Mouse (Mus musculus) c-Kit-negative CD71-positive TER-119-positive erythroid progenitor cells, embryonic 14.5 days (primary cell): ENCODE results near the gene Ganab.
"Not testable (repeated sequence)": the region's sequence is repeated elsewhere in the genome, so short reads cannot be mapped to it uniquely, and the experiment has no call there.

ENCODE experiments used
- DNase-seq: peaks from one replicate; pipeline ENCODE4 v3.0.0-alpha.2; 2013; ENCODE audit warnings: low read depth, low spot score

The Ganab gene

DNA sequence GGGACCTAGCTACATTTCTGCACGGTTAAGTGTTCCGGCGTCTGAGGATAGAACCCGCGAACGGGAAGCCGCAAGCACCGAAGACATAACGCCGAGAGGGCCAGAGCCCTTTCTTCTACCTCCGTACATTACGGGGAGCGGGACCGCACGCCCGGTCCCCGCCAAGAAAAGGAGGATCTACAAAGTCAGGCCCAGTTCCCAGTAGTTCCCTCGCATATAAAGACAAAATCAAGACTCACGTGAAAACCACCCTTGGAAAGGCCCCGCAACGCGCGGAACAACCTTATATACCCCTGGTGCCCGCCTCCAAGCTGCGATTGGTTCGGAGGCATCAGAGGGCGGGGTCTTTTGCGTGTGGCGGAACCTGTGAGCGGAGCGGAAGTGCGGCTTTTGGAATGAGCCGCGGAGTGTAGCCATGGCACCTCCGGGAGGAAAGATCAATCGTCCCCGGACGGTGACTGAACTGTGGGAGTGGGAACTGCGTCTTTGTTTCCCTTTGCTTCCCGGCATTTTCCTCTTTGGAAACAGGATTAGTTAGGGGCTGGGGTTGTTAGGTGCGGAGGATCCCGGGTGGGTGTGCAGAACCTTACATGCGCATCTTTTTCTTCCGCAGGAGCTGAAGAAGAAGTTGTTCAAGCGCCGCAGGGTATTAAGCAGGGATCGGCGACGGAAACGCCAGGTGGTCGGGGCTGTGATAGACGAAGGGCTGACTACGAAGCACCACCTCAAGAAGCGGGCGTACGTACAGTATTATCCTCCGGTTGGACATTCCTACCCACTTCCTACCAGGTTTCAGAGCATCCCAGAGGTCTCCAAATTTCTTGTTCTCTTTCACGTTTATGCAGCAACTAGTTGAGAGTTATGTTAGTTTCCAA lies 9.1 kb upstream of the Ganab start, which contains the start of the genes 1810009A15Rik and Gm49416:
TSS of gene 1810009A15Rik (plus strand) at position 343 of the 875 bp plus-strand sequence.
TSS of gene Gm49416 (plus strand) at position 416 of the 875 bp plus-strand sequence.
- DNase-seq: peak; percentile 93

DNA sequence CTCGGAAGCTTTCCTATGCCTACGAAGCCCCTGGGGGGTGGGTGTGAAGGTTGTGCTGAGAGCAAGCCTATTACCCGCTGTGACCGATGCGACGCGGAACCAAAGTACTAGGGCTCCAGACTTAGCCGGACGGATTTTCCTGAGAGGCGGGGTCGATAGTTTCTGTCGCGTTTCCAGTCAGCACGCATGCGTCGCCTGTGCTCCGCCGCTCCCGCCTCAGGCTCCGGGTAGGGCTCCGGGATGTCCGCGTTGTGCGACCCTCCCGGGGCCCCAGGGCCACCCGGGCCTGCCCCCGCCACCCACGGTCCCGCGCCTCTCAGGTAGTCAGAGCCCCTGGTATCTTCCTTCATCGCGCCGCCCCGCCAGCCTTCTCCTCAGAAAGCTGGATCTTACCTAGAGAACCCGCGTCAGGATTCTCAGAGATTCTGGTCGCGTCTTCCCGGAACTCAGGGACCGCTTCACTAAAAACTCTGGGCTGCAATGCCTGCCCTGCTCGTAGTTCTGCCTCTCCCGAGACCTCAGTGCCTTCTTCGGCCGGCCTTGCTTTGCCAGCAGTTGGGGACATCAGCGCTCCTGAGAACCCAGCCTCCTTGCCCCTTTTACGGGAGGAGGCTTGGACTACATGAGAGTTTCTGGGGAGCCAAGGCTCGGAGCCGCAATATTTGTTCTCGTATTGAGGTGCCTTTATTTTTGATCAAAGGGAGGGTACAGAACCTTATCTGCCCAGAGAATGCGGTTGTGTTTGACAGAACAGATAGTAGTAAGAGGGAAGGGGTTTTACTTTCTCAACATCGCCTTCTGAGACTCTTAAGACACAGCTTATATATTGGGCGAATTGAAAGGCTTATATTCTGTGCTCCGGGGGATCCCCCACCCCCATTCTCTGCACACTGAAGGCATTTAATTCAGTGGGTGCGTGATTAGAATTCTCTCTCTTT lies 4.8 kb upstream of the Ganab start, which contains the start of gene Ints5:
TSS of gene Ints5 (plus strand) at position 177 of the 938 bp plus-strand sequence.
- DNase-seq: peak; percentile 82

DNA sequence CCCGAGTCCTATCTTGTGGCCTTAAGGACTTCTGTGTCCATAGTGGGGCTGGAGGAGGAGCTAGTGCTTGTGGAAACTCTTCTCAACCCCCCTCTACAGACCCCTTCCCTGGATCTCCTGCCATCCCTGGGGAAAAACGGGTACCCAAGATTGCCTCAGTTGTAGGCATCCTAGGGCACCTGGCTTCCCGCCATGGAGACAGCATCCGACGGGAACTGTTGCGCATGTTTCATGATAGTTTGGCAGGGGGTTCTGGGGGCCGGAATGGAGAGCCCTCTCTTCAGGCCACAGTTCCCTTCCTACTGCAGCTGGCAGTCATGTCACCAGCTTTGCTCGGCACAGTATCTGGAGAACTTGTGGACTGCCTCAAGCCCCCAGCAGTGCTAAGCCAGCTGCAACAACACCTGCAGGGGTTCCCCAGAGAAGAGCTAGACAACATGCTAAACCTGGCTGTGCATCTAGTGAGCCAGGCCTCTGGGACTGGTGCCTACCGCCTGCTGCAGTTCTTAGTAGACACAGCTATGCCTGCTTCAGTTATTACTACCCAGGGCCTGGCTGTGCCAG lies 2.4 kb upstream of the Ganab start:
- DNase-seq: no peak

DNA sequence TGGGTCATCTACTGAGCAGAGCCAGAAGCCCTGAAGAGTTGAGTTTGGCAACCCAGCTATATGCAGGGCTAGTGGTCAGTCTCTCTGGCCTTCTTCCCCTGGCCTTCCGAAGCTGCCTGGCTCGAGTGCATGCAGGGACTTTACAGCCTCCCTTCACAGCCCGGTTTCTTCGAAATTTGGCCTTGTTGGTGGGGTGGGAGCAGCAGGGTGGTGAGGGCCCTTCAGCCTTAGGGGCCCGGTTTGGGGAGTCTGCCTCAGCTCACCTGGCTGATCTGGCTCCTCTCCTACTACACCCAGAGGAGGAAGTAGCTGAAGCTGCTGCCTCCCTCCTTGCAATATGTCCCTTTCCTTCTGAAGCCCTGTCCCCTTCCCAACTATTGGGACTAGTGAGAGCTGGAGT lies 1.6 kb upstream of the Ganab start:
- DNase-seq: not testable (repeated sequence)

DNA sequence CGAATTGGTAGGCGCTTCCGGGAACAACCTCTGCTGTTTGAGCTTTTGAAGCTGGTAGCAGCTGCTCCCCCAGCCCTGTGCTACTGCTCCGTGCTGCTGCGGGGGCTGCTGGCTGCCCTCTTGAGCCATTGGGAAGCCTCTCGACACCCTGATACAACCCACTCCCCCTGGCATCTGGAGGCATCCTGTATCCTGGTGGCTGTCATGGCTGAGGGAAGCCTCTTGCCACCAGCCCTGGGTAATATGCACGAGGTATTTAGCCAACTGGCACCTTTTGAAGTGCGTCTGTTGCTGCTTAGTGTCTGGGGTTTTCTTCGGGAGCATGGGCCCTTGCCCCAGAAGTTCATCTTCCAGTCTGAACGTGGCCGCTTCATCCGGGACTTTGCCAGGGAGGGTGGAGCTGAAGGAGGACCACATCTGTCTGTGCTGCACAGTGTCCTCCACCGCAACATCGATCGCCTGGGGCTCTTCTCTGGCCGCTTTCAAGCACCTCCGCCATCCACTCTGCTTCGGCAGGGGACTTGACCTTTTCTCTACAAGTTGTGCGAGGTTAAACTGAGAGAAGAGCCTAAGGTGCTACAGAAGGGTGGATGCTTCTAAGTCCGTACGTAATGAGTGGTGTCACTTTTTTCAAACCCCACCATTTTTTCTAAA lies 533 bp upstream of the Ganab start:
- DNase-seq: not testable (repeated sequence)

DNA sequence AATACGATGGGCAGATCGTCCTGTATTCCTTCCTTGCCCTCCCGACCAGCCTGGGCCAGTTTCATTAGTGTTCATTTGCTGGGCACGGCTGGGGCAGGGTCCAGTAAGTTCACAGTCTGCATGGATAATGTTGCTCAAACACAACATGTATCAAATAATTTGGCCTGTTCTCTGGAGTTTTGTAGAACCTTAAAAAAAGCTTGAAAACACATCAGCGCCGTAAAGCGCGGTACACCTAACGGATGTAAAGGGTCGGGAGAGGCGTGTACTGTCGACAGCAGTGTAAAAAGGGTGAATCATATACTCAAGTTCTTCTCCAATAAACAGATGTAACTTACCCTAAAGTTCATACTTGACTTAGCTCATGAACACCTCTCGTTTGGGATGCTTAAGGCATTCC lies 705 bp downstream of the Ganab start:
- DNase-seq: no peak

DNA sequence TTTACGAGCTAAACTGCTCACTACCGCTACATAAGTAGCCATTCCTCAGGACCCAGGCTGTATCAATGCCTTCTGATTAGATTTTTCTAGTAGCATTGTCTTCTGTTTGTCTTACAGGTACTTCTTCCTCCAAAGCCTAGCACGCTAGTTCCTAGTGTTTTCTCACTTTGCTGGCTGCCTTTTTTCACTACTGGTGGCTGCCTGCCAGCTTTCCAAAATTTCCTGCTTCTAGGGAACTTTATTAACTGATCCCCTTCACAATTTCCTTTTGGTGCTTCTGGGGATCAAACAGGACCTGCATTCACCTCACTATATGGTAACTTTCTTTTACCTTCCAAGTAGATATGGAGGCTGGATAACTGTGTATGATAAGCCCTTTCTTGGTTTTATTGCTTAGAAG lies 1.2 kb downstream of the Ganab start:
- DNase-seq: no peak

DNA sequence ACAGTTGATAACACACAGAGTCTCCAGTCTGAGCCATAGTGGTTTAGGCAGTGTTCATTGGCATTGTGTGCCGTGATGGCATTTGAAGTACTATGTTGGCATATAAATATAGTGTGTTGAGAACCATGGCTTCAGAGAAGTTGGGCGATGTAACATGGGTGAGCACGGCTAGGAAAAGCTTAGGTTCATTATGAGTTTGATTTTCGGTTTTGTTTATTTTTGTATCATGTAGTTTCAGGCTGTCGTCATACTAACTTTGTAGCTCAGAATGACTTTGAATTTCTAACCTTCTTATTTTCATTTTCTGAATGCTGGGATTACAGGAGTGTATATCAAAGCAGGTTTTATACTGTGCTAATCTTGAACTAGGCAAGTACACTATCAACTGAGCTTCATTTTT lies 5.5 kb downstream of the Ganab start:
- no peak for DNase-seq

DNA sequence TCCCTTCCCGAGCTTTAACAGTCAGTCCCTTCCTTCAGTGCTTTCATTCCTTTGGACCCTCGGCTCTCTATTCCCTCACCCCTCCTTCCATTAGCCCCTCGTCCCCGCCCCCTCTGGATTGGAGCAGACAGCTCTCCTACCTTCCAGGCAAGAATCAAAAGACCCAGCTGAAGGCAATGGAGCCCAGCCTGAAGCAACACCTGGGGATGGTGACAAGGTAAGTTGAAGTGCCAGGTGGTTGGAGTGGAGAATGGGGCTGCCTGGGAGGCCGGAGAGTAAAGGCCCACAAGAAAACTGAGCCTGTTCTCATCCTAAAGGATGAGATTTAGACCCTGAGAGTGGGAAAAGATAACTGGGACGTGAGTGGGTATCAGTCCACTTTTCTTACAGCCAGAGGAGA lies 10.7 kb downstream of the Ganab start:
- DNase-seq: no peak

DNA sequence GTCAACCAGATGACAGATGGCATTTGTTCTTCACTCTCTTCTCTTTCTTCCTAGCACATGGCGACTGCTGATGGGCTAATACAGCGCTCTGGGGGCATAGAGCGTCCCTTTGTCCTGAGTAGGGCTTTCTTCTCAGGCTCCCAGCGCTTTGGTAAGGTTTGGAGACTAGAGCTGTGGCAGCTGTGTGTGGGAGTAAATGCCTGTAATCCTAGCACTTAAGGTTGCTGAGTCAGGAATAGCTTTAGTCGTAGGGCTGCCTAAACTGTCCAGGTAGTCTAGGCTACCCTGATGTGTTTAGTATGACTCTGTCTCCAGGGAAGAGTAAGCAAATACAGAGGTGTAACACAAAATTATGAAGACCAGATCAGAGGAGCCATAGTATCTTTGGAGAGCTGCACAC lies 13.9 kb downstream of the Ganab start:
- no peak for DNase-seq

DNA sequence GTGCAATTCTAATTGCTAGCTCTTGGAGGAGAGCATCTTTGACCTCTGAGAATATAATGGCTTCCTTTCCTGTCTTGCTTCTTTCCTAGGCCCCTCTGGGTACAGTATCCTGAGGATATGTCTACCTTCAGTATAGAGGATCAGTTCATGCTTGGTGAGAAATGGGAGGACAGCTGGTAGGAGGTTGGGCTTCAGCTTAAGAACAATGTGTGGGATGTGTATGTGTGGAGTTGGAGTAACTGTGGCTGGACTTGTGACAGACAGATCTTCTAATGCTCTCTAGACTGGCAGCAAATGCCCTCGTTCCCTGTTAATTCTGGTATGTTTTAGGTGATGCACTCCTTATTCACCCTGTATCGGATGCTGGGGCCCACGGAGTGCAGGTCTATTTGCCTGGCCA lies 16.3 kb downstream of the Ganab start:
- DNase-seq: no peak

DNA sequence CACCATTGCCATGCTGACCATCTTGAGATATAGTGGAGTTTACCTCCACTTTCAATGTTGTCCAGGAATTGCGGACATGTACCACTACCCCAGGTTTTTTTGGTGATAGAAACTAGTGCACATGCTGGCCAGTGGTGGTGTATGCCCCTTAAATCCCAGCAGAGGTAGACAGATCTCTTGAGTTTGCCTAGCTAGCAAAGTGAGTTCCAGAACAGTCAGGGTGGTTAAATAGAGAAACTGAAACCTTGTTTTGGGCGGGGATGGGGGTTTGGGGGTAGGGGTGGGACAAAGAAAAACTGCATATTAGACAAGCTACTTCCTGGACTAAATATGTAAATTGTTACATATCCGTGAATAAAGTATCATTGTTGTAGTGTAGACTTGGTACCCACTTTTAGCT lies 21.1 kb downstream of the Ganab start:
- DNase-seq: no peak

DNA sequence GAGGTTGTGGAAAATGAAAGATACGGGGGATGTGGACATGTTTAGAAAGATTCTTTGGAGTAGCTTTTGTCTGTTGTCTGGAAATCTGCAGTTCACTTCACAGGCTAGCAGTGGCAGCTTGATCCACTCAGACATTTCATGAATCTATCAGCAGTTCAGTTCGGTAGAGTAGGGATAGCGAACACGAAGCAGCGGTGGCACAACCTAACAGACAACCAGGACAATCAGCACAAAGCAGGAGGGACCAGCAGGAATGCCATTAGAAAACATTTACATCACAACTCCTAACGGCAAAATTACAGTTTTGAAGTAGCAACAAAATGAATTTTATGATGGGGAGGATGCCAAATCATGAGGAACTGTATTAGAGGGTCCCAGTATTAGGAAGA lies 21.8 kb downstream of the Ganab start:
- DNase-seq: no peak

DNA sequence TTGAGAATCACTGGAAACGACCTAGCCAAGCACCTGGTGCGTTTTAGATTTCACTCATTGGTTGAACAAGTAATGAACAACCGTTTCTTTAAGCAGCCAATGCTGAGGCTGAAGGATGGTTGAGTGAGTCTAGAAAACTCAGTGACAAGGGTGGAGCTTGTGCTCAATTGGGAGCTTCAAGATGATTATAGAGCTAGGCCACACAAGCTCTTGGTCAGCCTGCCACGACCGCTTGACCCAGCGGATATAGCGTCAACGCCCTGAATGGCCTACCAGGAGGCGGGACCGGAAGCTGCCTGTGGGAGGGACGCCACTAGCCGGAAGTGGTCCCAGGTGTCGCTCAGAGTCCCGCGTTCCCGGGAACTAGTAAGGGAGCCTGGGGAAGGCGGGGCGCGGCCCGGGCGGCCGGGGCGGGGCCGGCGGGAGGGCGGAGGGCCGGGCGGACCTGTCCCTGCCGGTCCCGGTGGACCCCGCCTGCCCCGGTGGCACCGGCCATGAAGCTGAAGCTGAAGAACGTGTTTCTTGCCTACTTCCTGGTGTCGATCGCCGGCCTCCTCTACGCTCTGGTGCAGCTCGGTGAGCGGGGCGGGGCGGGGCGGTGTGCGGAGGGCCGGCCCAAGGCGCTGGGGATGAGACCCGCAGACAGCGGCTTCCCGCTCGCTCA lies 22.3 kb downstream of the Ganab start, which contains the start of gene B3gat3:
TSS of gene B3gat3 (plus strand) at position 302 of the 664 bp plus-strand sequence.
- DNase-seq: peak; percentile 86

DNA sequence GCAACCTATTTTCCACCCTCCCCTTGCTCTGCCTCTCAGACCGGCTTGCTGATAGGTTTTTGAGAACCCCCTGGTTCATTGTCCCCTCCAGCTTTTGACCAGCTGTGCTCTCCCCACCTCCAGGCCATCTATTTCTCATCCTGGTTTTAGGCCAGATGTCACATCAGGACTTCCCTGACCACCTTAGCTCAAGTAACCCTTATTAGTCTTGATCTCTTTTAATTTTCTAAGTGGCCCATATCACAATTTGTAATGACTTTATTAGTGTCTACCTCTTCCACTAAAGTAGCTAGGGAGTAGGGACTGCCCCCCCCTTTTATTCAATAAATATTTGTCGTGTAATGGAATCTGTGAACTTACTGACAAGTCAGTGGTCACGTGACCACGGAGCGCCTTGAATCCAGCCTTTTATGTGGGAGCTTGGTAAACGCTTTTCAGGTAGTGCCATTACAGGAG lies 23.0 kb downstream of the Ganab start:
- DNase-seq: peak; percentile 73

DNA sequence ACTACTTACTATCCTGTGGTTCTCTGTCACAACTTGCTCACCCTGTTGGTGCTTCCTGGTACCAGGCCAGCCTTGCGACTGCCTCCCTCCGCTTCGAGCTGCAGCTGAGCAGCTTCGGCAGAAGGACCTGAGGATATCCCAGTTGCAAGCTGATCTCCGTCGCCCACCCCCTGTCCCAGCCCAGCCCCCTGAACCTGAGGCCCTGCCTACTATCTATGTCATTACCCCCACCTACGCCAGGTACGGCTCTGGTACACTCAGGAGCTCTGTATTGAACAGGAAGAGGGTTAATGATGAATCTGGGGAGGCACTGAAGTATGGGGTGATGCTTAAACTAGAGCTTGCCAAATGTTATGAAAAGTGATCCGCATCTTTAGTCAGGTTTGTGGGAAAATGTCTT lies 23.9 kb downstream of the Ganab start:
- DNase-seq: no peak

DNA sequence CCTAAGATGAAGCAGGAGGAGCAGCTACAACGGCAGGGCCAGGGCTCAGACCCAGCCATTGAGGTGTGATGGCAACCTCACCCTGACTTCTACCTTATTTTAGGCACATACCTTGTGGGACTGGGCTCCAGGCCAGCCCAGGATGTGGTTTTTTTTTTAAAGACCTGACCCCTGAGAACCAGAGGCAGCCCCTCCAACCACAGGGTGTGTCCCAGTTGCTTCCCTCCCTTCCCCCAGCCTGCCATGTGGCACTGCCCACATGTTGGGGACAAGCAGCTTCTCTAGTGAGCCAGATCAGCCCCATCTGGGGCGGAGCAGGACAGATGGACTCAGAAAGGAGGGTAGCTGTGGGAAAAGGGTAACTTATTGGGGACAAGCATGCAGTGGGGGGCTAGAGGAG lies 28.9 kb downstream of the Ganab start:
- DNase-seq: no peak

DNA sequence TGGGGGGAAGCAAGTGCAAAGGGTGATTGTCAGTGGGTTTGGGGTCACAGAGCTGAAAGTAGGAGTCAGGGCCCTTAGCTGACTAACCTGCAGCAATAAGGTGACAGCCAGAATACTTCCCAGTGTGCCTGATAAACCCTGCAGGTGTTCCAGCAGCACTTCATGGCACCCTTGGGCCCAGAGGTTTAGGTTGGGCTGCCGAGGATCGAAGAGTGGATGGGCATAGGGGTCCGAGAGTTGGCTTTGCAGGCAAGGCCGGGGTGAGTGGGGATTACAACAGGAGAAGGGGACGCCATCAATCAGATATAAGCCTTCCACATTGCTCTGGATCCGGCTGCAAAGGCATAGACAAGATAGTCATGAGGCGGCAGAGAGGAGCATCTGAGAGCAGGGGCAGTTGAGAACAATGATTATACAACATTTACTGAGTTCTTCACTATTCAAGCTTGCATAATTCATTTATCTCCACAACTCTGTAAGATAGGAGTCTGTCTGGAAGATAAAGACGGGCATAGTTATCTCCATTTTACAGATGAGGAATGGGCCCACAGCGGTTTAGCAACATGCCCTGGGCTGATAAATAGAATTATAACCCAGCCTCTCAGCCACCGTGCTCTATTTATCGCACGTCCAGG lies 30.1 kb downstream of the Ganab start:
- DNase-seq: no peak

DNA sequence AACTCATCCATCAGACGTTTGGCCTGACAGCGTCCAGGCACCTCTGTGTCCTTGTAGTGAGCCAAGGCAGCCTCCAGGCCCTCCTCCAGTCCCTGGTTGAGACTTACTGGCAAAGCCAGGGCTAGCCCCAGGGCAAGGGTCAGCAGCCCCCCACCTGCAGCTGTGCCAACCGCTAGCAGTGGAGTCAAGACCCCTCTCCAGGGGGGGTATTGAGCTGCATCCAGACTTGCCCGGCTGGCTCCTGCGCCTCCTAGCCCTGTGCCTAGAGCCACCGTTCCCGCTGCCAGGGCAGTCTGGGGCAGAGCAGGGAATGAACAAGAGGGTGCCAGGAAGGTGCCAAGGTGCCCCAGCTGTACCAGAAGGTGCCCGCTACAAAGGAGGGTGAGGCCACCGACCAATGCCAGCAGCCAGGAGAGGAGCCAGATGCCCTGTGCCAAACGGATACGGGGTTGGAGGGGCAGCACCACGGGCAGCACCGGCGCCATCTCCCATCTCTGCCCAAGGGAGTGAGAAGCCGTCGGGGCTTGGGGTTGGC lies 30.9 kb downstream of the Ganab start:
- no peak for DNase-seq
